Mouse (Mus musculus) heart, adult 2 months (tissue): Measurements from ENCODE around the gene 1700023F06Rik. TPM values are rescaled to one million over a fixed set of nuclear protein-coding genes. Genes with fewer than 3 reads are reported as not detected.

Experiments
- DNase-seq, 2 experiments: peaks; one replicate each; pipeline ENCODE4 v3.0.0; 2021
- H3K27ac ChIP-seq: fragments of 200-600 bp; 2 replicates; pipeline ENCODE4 v1.8.1; 2022
- H3K27me3 ChIP-seq: fragments of 200-500 bp; 2 replicates; pipeline ENCODE4 v1.6.1; 2012; ENCODE audit warnings: mild to moderate bottlenecking, low read length, inconsistent platforms, mixed read lengths; ENCODE audit not compliant: control insufficient read depth, insufficient read depth
- H3K36me3 ChIP-seq: fragments of 200-500 bp; 2 replicates; pipeline ENCODE4 v1.6.1; 2012; ENCODE audit warnings: low read length, inconsistent platforms; ENCODE audit not compliant: control insufficient read depth, insufficient read depth
- H3K4me1 ChIP-seq: fragments of 200-500 bp; 2 replicates; pipeline ENCODE4 v1.6.1; 2011; ENCODE audit warnings: low read length; ENCODE audit not compliant: control insufficient read depth, insufficient read depth
- H3K4me3 ChIP-seq: fragments of 200-600 bp; 2 replicates; pipeline ENCODE4 v1.8.1; 2022
- H3K79me2 ChIP-seq: fragments of 200-500 bp; replicated peaks from 2 replicates; pipeline ENCODE4 v1.6.1; 2012; ENCODE audit warnings: mild to moderate bottlenecking, inconsistent platforms, low read length, moderate library complexity, mixed read lengths; ENCODE audit not compliant: control insufficient read depth, insufficient read depth
- H3K9ac ChIP-seq: fragments of 200-500 bp; 2 replicates; pipeline ENCODE4 v1.6.1; 2012; ENCODE audit warnings: low read depth, mild to moderate bottlenecking, control low read depth, inconsistent platforms, low read length, mixed read lengths
- CTCF ChIP-seq: fragments of 200-600 bp; IDR thresholded peaks from 2 replicates; pipeline ENCODE4 v1.8.1; 2022; ENCODE audit warnings: antibody characterized with exemption, mild to moderate bottlenecking, moderate library complexity
- EP300 ChIP-seq: fragments of 200-500 bp; IDR thresholded peaks from 2 replicates; pipeline ENCODE4 v1.6.1; 2011; ENCODE audit warnings: low read depth, low read length, control low read depth; ENCODE audit not compliant: insufficient read depth
- POLR2A ChIP-seq: fragments of 200-500 bp; IDR thresholded peaks from 2 replicates; pipeline ENCODE4 v1.6.1; 2011; ENCODE audit warnings: mild to moderate bottlenecking, low read depth, low read length, control low read depth; ENCODE audit not compliant: insufficient read depth
- WGBS: fragments of 180-500 bp; shearing (Covaris S2); methylation state at CpG from one replicate; pipeline ENCODE4 v1.1.7; 2018; 5-methylcytosine and 5-hydroxymethylcytosine counted together
- intact Hi-C: fragments of 180-260 bp; cut with DNase I; formaldehyde crosslinking; loops from one replicate; pipeline ENCODE4 v1.15.1; 2025
- polyA plus RNA-seq: library from polyadenylated mRNA; depleted of rRNA; stranded (reverse); fragments of >200 nt; gene quantifications from 2 replicates; pipeline ENCODE4 v1.2.3, GENCODE M21; 2012
- total RNA-seq, 2 experiments: library from RNA; stranded (reverse); gene quantifications; 2 replicates each; pipeline ENCODE4 v1.2.3; 2021

The 1700023F06Rik gene
- total and polyA plus RNA-seq, 3 experiments = 0.21 TPM; not detected in 2

- Histone ChIP-seq H3K4me1 (peaks cover 23% of the 10 kb centered on the region), H3K27ac (peak overlapping the region; percentile 75)
These were observed 33.9 kb downstream of the 1700023F06Rik start for GRCm38 (mm10) chr11:103174411-103174832.

GRCm38 (mm10) chr11:103173771-103174344, 34.5 kb downstream of the 1700023F06Rik start:
- intact Hi-C loops = no loop called here
- Histone ChIP-seq H3K4me1 (peaks cover 23% of the 10 kb centered on the region), H3K27me3 (no peaks in the 10 kb centered on the region), H3K27ac (peak overlapping the region; percentile 1; the same call in 1 of the 2 replicates), H3K9ac (no peak overlapping the region), H3K4me3 (no peak overlapping the region), H3K79me2 (peaks cover 4% of the 10 kb centered on the region), H3K36me3 (no peaks in the 10 kb centered on the region)
- WGBS = 94% methylated on average over 11 of the region's 11 CpGs
- no peak for DNase-seq
- TF ChIP-seq CTCF = no peak
- TF ChIP-seq POLR2A = no peak
- TF ChIP-seq EP300 = no peak

More at GRCm38 (mm10) chr11:103174411-103174832, 33.9 kb downstream of the 1700023F06Rik start:
- H3K27me3 ChIP-seq = no peaks in the 10 kb centered on the region
- H3K4me3 ChIP-seq = no peak overlapping the region; the same call in 1 of the 2 replicates
- intact Hi-C loops = no loop called here
- peaks cover 4% of the 10 kb centered on the region for H3K79me2 ChIP-seq
- TF ChIP-seq CTCF = no peak
- TF ChIP-seq EP300 = no peak
- TF ChIP-seq POLR2A = no peak
- H3K9ac ChIP-seq = no peak overlapping the region
- peak; percentile 22 to 34 for DNase-seq
- 63% methylated on average over 5 of the region's 5 CpGs for WGBS
- no peaks in the 10 kb centered on the region for H3K36me3 ChIP-seq

- peaks cover 4% of the 10 kb centered on the region for H3K79me2 ChIP-seq
- WGBS = 77% methylated on average over 7 of the region's 7 CpGs
- H3K27ac ChIP-seq = peak overlapping the region; percentile 39
- TF ChIP-seq EP300 (no peak), CTCF (no peak), POLR2A (no peak)
- H3K9ac ChIP-seq = no peak overlapping the region
- no peaks in the 10 kb centered on the region for H3K36me3 ChIP-seq
- no peak for DNase-seq
- intact Hi-C loops = no loop called here
- H3K4me3 ChIP-seq = no peak overlapping the region
- H3K4me1 ChIP-seq = peaks cover 23% of the 10 kb centered on the region
- H3K27me3 ChIP-seq = no peaks in the 10 kb centered on the region
These were observed 35.2 kb downstream of the 1700023F06Rik start for GRCm38 (mm10) chr11:103173041-103173770.

GRCm38 (mm10) chr11:103172392-103173040, 35.8 kb downstream of the 1700023F06Rik start:
- 60% methylated on average over 6 of the region's 6 CpGs for WGBS
- Histone ChIP-seq H3K79me2 (peaks cover 4% of the 10 kb centered on the region), H3K4me1 (peaks cover 21% of the 10 kb centered on the region), H3K27ac (peak overlapping the region; percentile 39), H3K4me3 (peak overlapping the region; percentile 84), H3K36me3 (no peaks in the 10 kb centered on the region), H3K27me3 (no peaks in the 10 kb centered on the region), H3K9ac (peak overlapping the region; percentile 97; the same call in 1 of the 2 replicates)
- intact Hi-C loops = no loop called here
- DNase-seq = no peak
- TF ChIP-seq CTCF (no peak), EP300 (no peak), POLR2A (no peak)

- Histone ChIP-seq H3K4me1 (peaks cover 16% of the 10 kb centered on the region), H3K27me3 (no peaks in the 10 kb centered on the region), H3K79me2 (peaks cover 4% of the 10 kb centered on the region; the same call in 1 of the 2 replicates), H3K27ac (peak overlapping the region; percentile 78), H3K4me3 (peak overlapping the region; percentile 84), H3K36me3 (no peaks in the 10 kb centered on the region), H3K9ac (peak overlapping the region; percentile 97)
- no peak; the same call in none of the 2 replicates for TF ChIP-seq POLR2A
- no peak for TF ChIP-seq CTCF
- no peak for TF ChIP-seq EP300
- 49% methylated on average over 9 of the region's 9 CpGs for WGBS
- intact Hi-C loops = no loop called here
- DNase-seq = peak; percentile 62 to 64
These were observed 36.5 kb downstream of the 1700023F06Rik start for GRCm38 (mm10) chr11:103171703-103172391.
